Mouse (Mus musculus) cerebellum, adult 11 months (tissue): ENCODE data around the gene Fitm2.

Experiments used
- DNase-seq: peaks from one replicate; pipeline ENCODE4 v3.0.0; 2022

The Fitm2 gene

GRCm38 (mm10) chr2:163420366-163420886 is 52.0 kb downstream of the Fitm2 start:
- DNase-seq = no peak

DNA sequence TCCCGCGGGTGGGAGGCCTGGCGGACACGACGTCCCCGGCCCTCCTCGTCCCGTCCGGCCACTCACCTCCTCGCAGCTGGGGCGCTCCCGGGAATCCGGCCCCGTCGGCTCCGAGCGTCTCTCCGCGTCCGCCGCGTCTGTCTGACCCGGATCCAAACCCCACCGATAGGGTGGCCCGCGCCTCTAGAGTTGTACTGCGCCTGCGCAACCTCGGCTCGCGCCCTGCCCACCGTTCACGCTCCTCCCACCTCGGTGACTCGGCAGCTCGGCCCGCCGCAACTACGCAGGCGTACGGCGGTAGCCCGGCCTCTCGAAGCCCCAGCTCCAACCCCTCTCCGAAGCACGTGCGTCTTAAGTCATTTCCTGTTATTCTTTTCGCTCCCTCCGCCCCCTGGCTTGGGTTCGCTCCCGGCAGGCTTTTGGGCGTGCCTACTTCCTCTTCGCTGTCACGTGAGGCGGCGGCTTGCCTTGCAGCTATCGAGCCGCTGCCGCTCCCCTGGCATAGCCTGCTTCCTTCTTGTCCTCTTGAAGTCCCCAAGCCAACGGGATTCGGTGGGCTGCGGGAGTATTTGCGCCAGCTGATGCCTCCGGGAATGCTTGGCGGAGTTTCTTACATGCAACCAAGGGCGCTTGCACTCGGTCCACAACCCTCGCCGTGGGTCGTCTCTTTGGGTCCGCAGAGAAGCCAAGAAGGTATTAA is 52.9 kb downstream of the Fitm2 start:
- peak; percentile 100 for DNase-seq

DNA sequence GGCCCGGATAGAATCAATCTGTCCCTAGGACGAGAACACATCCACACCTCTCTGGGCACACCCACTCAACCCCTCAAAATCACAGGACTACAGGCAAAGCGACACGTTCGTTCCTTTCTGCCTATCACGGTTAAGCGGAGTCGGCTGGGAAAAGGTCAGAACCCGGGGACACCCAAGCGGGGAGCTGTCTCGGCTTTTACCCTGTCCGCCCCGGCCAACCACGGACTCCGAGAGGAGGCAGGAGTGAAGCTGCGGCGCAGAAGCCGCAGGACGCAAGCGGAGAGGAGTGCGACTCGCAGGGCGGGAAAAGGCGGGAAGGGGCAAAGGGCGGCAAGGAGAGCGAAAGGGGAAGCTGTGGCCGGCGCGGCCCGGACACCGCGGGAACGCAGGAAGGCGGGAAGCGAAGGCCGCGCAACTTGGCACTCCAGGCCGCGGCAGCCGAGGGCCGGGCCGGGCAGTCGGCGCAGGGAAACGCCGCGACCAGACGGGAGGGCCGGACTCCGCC is 53.5 kb downstream of the Fitm2 start:
- no peak for DNase-seq

DNA sequence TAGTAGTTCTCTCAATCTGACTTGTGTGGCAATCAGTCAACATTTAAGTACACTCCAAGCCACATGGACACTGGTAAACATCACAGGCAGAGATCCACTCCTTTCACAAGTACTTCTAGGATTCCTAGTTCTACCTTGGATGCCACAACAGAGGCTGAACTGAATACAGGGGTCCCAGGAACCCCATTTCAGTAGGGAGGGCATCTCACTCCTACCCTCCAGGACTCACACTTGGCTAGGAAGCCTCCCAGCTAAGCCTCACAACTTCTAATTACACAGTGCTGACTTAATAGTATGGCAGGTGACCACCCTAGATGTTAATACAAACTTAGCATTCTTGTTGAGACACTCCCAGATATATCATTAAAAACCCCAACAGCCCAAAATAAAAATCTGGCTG is 54.6 kb downstream of the Fitm2 start:
- DNase-seq = no peak

DNA sequence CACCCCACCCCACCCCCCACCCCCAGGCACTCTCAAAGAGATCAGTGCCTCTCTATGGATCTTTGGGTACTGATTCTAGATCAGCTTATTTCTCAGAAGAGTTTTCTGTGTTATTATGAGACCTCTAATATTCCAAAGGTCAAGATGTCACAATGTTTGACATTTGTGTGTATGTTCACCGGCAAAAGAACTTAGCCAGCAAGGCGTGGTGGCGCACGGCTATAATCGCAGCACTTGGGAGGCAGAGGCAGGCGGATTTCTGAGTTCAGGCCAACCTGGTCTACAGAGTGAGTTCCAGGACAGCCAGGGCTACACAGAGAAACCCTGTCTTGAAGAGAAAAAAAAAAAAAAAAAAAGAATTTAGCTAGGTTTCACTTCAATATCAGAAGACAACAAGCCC is 55.4 kb downstream of the Fitm2 start:
- DNase-seq = no peak
